Mouse (Mus musculus): ENCODE results near the gene Trappc6a. TPM values are rescaled to one million over a fixed set of nuclear protein-coding genes. Genes with fewer than 3 reads are reported as not detected.

The Trappc6a gene
- total and polyA plus RNA-seq, 2 experiments from 2014 or later, result 28.8 to 38.8 TPM

GRCm38 (mm10) chr7:19500420-19501363 lies 7.5 kb upstream of the Trappc6a start:
- ATAC-seq (no peak), DNase-seq (no peak)
- no peak overlapping the region for H3K9ac ChIP-seq
- WGBS, result 71% methylated on average over 12 of the region's 12 CpGs
- no peak overlapping the region for H3K27ac ChIP-seq (ENCODE audit: low read depth, low read length)
- H3K36me3 ChIP-seq (ENCODE audit: insufficient read depth), result no peaks in the 10 kb centered on the region
- TF ChIP-seq CTCF (IDR thresholded peaks at IDR 0.05; ENCODE audit: low read depth), result no peak
- no peak overlapping the region for H3K4me2 ChIP-seq (ENCODE audit: low read depth)
- no peaks in the 10 kb centered on the region for H3K27me3 ChIP-seq (ENCODE audit: insufficient read depth, low read length)
- no peaks in the 10 kb centered on the region for H3K4me1 ChIP-seq (ENCODE audit: insufficient read depth)
- no peaks in the 10 kb centered on the region for H3K9me3 ChIP-seq (ENCODE audit: low read length)
- no peak overlapping the region for H3K4me3 ChIP-seq (ENCODE audit: low read depth, low read length)

- no peak for ATAC-seq
- H3K9me3 ChIP-seq (ENCODE audit: low read length), result no peaks in the 10 kb centered on the region
- H3K27me3 ChIP-seq (ENCODE audit: insufficient read depth, low read length), result no peaks in the 10 kb centered on the region
- H3K36me3 ChIP-seq (ENCODE audit: insufficient read depth), result no peaks in the 10 kb centered on the region
- 81% methylated on average over 4 of the region's 4 CpGs for WGBS
- no peak for TF ChIP-seq CTCF (IDR thresholded peaks at IDR 0.05; ENCODE audit: low read depth)
- DNase-seq, result no peak
- H3K9ac ChIP-seq, result no peak overlapping the region
- H3K4me3 ChIP-seq (ENCODE audit: low read depth, low read length), result no peak overlapping the region
- no peak overlapping the region for H3K27ac ChIP-seq (ENCODE audit: low read depth, low read length)
- no peak overlapping the region for H3K4me2 ChIP-seq (ENCODE audit: low read depth)
- H3K4me1 ChIP-seq (ENCODE audit: insufficient read depth), result no peaks in the 10 kb centered on the region
These were observed 6.5 kb upstream of the Trappc6a start for GRCm38 (mm10) chr7:19501658-19502057.

GRCm38 (mm10) chr7:19503481-19504068 lies 4.6 kb upstream of the Trappc6a start:
- no peak overlapping the region for H3K27ac ChIP-seq (ENCODE audit: low read depth, low read length)
- H3K9ac ChIP-seq, result no peak overlapping the region
- no peaks in the 10 kb centered on the region for H3K27me3 ChIP-seq (ENCODE audit: insufficient read depth, low read length)
- no peaks in the 10 kb centered on the region for H3K9me3 ChIP-seq (ENCODE audit: low read length)
- whole genome bisulfite sequencing, result 42% methylated on average over 5 of the region's 5 CpGs
- no peak overlapping the region for H3K4me2 ChIP-seq (ENCODE audit: low read depth)
- peak; percentile 87 for TF ChIP-seq CTCF (IDR thresholded peaks at IDR 0.05; ENCODE audit: low read depth)
- 0 out of 2 replicates have a peak, but pooled peaks cover 6% of the 10 kb centered on the region for H3K4me1 ChIP-seq (ENCODE audit: insufficient read depth)
- DNase-seq (peak; percentile 48), ATAC-seq (no peak)
- H3K36me3 ChIP-seq (ENCODE audit: insufficient read depth), result no peaks in the 10 kb centered on the region
- H3K4me3 ChIP-seq (ENCODE audit: low read depth, low read length), result no peak overlapping the region

DNA sequence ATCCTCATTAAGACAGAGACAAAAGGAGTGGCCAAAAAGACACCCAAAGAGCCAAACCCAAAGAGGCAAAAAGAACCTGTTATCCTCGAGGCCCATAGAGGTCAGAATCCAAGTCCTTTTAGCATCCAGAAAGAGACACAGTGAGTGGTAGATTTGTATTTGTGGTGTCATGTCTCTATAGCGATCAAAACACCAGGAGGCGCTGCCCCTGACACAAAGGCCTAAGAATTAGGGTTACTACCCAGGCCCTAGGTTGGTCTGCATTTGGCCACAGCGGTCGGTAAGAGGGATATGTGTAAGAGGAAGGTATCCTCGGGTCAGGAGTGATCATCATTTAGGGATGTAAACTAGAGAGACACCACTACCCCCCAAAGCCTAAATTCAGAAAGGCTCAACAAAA lies 1.9 kb upstream of the Trappc6a start:
- Histone ChIP-seq H3K4me3 (ENCODE audit: low read depth, low read length) (peak overlapping the region; percentile 62), H3K36me3 (ENCODE audit: insufficient read depth) (no peaks in the 10 kb centered on the region), H3K27me3 (ENCODE audit: insufficient read depth, low read length) (no peaks in the 10 kb centered on the region), H3K27ac (ENCODE audit: low read depth, low read length) (no peak overlapping the region), H3K9ac (peak overlapping the region; percentile 75; the same call in 1 of the 2 replicates), H3K4me2 (ENCODE audit: low read depth) (peak overlapping the region; percentile 82), H3K4me1 (ENCODE audit: insufficient read depth) (peaks cover 11% of the 10 kb centered on the region; the same call in 1 of the 2 replicates), H3K9me3 (ENCODE audit: low read length) (no peaks in the 10 kb centered on the region)
- ATAC-seq (no peak), DNase-seq (no peak)
- TF ChIP-seq CTCF (IDR thresholded peaks at IDR 0.05; ENCODE audit: low read depth), result peak; percentile 39
- WGBS, result 31% methylated on average over 6 of the region's 6 CpGs

- Histone ChIP-seq H3K27me3 (ENCODE audit: insufficient read depth, low read length) (no peaks in the 10 kb centered on the region), H3K9me3 (ENCODE audit: low read length) (no peaks in the 10 kb centered on the region), H3K27ac (ENCODE audit: low read depth, low read length) (peak overlapping the region; percentile 29; the same call in 1 of the 2 replicates), H3K9ac (peak overlapping the region; percentile 75), H3K4me1 (ENCODE audit: insufficient read depth) (peaks cover 11% of the 10 kb centered on the region; the same call in 1 of the 2 replicates), H3K4me2 (ENCODE audit: low read depth) (peak overlapping the region; percentile 82), H3K36me3 (ENCODE audit: insufficient read depth) (no peaks in the 10 kb centered on the region), H3K4me3 (ENCODE audit: low read depth, low read length) (peak overlapping the region; percentile 62)
- WGBS, result under 1% methylated on average over 69 of the region's 71 CpGs
- TF ChIP-seq CTCF (IDR thresholded peaks at IDR 0.05; ENCODE audit: low read depth), result no peak
- no peak for ATAC-seq
- DNase-seq, result peak; percentile 83
These were observed 1.1 kb upstream of the Trappc6a start for GRCm38 (mm10) chr7:19506969-19507611.

DNA sequence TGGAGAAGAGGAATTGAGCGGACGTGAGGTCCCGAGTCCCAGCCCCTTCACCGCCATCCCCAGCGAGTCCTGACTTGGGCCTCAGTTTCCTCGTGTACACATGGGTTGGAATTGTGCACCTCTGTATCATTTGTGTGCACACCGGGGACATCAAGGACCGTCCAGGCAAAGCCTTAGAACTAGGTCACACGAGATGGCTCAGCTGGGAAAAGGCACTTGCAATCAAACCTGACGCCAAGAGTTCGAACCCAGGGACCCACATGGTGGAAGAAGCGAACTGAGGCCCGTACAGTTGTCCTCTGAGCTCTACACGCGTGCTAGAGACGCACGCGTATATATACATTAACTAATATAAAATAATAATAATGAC lies 598 bp upstream of the Trappc6a start:
- ATAC-seq, result no peak
- WGBS, result 4% methylated on average over 18 of the region's 18 CpGs
- H3K9me3 ChIP-seq (ENCODE audit: low read length), result no peaks in the 10 kb centered on the region

More for the DNA sequence above, 598 bp upstream of the Trappc6a start:
- Histone ChIP-seq H3K9ac (peak overlapping the region; percentile 75), H3K27me3 (ENCODE audit: insufficient read depth, low read length) (no peaks in the 10 kb centered on the region), H3K27ac (ENCODE audit: low read depth, low read length) (no peak overlapping the region), H3K36me3 (ENCODE audit: insufficient read depth) (no peaks in the 10 kb centered on the region), H3K4me3 (ENCODE audit: low read depth, low read length) (peak overlapping the region; percentile 62), H3K4me2 (ENCODE audit: low read depth) (peak overlapping the region; percentile 82), H3K4me1 (ENCODE audit: insufficient read depth) (peaks cover 11% of the 10 kb centered on the region; the same call in 1 of the 2 replicates)
- no peak for TF ChIP-seq CTCF (IDR thresholded peaks at IDR 0.05; ENCODE audit: low read depth)
- peak; percentile 26 for DNase-seq
